Mouse (Mus musculus): ENCODE measurements around the gene Fam196a. TPM values are rescaled to one million over a fixed set of nuclear protein-coding genes. Genes with fewer than 3 reads are reported as not detected.
A peak's percentile ranks its signal among the peaks of the same experiment; 100 is the strongest.

Fam196a gene
- 1.8 and 2.5 TPM in 2 replicates for polyA plus RNA-seq (2015; fragmentation: Nextera tagmentation; extraction: Ambion mirVana)

GRCm38 (mm10) chr7:134937927-134938609, at the start of gene Fam196a:
Fam196a (minus strand) TSS chr7:134938430.
- peak within 1 kb of the TSS; percentile 52 for H3K4me3 ChIP-seq (replicated peaks; ENCODE audit: low read length)
- H3K27me3 ChIP-seq (ENCODE audit: control insufficient read depth, insufficient read depth, low read length): peaks cover 8% of the 10 kb centered on the region; the same call in 1 of the 2 replicates
- H3K4me1 ChIP-seq (ENCODE audit: control insufficient read depth, insufficient read depth, low read length): peaks cover 17% of the 10 kb centered on the region
- peak within 1 kb of the TSS; percentile 68 for H3K9ac ChIP-seq (ENCODE audit: low read length)
- no peaks in the 10 kb centered on the region for H3K9me3 ChIP-seq (replicated peaks; ENCODE audit: control insufficient read depth, low read length)
- H3K27ac ChIP-seq (ENCODE audit: low read length): no peak within 1 kb of the TSS
- H3K36me3 ChIP-seq (ENCODE audit: control insufficient read depth, insufficient read depth, low read length): no peaks in the 10 kb centered on the region
- 1% methylated on average over 57 of the region's 71 CpGs for WGBS
- peak; percentile 82 for ATAC-seq (ENCODE audit: insufficient read depth, low FRiP score)
- peak within 1 kb of the TSS; percentile 91 for H3K4me2 ChIP-seq (ENCODE audit: low read depth, low read length)

DNA sequence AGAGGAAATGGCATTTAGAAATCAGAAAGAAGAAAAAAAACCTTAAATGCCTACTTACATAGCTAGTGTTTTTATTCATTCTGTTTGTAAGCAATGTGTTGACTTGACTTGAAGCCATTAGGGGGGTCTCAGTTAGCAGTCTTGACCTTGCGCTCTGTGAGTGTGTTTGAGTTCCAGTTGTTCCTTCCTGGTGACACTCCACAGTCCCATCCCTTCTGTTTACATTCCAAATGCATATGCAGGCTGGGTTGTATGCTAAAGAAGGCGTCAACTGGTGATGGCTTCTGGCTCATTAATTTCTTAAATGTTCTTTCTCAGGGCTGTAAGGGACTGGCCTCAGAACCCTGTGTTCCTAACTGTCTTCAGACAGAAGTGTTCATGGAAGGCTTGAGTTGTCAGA, 23.4 kb upstream of the Fam196a start:
- Histone ChIP-seq H3K36me3 (ENCODE audit: control insufficient read depth, insufficient read depth, low read length) (no peaks in the 10 kb centered on the region), H3K4me3 (replicated peaks; ENCODE audit: low read length) (no peak overlapping the region), H3K27me3 (ENCODE audit: control insufficient read depth, insufficient read depth, low read length) (no peaks in the 10 kb centered on the region), H3K4me2 (ENCODE audit: low read depth, low read length) (no peak overlapping the region), H3K9me3 (replicated peaks; ENCODE audit: control insufficient read depth, low read length) (no peaks in the 10 kb centered on the region), H3K27ac (ENCODE audit: low read length) (no peak overlapping the region), H3K9ac (ENCODE audit: low read length) (no peak overlapping the region), H3K4me1 (ENCODE audit: control insufficient read depth, insufficient read depth, low read length) (no peaks in the 10 kb centered on the region)
- WGBS: 56% methylated on average over 2 of the region's 2 CpGs
- no peak for ATAC-seq (ENCODE audit: insufficient read depth, low FRiP score)

- H3K36me3 ChIP-seq (ENCODE audit: control insufficient read depth, insufficient read depth, low read length): no peaks in the 10 kb centered on the region
- no peaks in the 10 kb centered on the region for H3K4me1 ChIP-seq (ENCODE audit: control insufficient read depth, insufficient read depth, low read length)
- H3K27ac ChIP-seq (ENCODE audit: low read length): no peak overlapping the region
- no peak overlapping the region for H3K4me2 ChIP-seq (ENCODE audit: low read depth, low read length)
- no peak overlapping the region for H3K9ac ChIP-seq (ENCODE audit: low read length)
- H3K9me3 ChIP-seq (replicated peaks; ENCODE audit: control insufficient read depth, low read length): no peaks in the 10 kb centered on the region
- H3K4me3 ChIP-seq (replicated peaks; ENCODE audit: low read length): no peak overlapping the region
- no peaks in the 10 kb centered on the region for H3K27me3 ChIP-seq (ENCODE audit: control insufficient read depth, insufficient read depth, low read length)
- no peak for ATAC-seq (ENCODE audit: insufficient read depth, low FRiP score)
- WGBS: 64% methylated on average over 4 of the region's 4 CpGs
These were observed 22.6 kb upstream of the Fam196a start for GRCm38 (mm10) chr7:134960871-134961270.

- Histone ChIP-seq H3K4me1 (ENCODE audit: control insufficient read depth, insufficient read depth, low read length) (no peaks in the 10 kb centered on the region), H3K4me3 (replicated peaks; ENCODE audit: low read length) (no peak overlapping the region), H3K9ac (ENCODE audit: low read length) (no peak overlapping the region), H3K9me3 (replicated peaks; ENCODE audit: control insufficient read depth, low read length) (no peaks in the 10 kb centered on the region), H3K27me3 (ENCODE audit: control insufficient read depth, insufficient read depth, low read length) (no peaks in the 10 kb centered on the region), H3K4me2 (ENCODE audit: low read depth, low read length) (no peak overlapping the region), H3K27ac (ENCODE audit: low read length) (no peak overlapping the region), H3K36me3 (ENCODE audit: control insufficient read depth, insufficient read depth, low read length) (no peaks in the 10 kb centered on the region)
- 86% methylated on average over 6 of the region's 6 CpGs for WGBS
- ATAC-seq (ENCODE audit: insufficient read depth, low FRiP score): no peak
These were observed 20.9 kb upstream of the Fam196a start for GRCm38 (mm10) chr7:134959086-134959485.

DNA sequence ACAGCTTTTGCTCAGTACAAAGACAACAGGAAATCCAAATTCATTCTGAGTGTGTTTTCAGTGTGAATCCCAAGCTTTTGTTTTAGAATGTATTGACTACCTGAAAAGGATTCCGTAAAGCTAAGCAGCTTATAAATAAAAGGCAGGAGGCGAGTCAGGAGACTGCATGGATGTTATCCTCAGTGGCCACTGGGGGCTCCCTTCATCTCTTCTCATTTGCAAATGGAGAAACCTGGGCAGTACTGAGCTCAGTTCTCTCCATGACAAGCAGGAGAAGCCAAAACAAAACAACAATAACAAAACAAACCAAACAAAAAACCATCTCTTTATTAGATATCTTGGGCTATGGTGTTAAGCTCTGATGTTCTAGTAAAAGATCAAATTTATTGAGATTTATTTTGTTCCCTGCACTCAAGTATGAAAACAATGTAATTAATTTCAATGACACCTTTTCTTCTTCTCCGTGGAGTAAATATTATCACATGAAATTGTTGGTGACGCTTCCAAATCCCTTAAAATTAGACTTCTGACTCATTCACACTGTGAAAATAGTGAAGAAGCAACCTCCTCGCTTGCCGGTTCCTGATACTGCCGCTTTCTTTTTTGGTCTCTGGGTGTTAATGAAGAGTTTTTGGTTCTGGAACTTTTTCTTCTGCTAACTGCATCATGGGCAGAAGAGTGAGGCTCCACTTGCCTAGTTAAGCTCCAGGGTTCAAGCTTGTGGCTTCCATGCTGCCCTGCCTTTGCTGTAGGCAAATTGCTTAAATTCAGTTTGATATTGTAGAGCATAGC, 7.9 kb upstream of the Fam196a start:
- no peak overlapping the region for H3K27ac ChIP-seq (ENCODE audit: low read length)
- no peaks in the 10 kb centered on the region for H3K9me3 ChIP-seq (replicated peaks; ENCODE audit: control insufficient read depth, low read length)
- H3K4me1 ChIP-seq (ENCODE audit: control insufficient read depth, insufficient read depth, low read length): no peaks in the 10 kb centered on the region
- 84% methylated on average over 7 of the region's 7 CpGs for WGBS
- ATAC-seq (ENCODE audit: insufficient read depth, low FRiP score): no peak
- H3K36me3 ChIP-seq (ENCODE audit: control insufficient read depth, insufficient read depth, low read length): no peaks in the 10 kb centered on the region
- no peak overlapping the region for H3K9ac ChIP-seq (ENCODE audit: low read length)
- H3K4me2 ChIP-seq (ENCODE audit: low read depth, low read length): no peak overlapping the region
- no peak overlapping the region for H3K4me3 ChIP-seq (replicated peaks; ENCODE audit: low read length)
- no peaks in the 10 kb centered on the region for H3K27me3 ChIP-seq (ENCODE audit: control insufficient read depth, insufficient read depth, low read length)

DNA sequence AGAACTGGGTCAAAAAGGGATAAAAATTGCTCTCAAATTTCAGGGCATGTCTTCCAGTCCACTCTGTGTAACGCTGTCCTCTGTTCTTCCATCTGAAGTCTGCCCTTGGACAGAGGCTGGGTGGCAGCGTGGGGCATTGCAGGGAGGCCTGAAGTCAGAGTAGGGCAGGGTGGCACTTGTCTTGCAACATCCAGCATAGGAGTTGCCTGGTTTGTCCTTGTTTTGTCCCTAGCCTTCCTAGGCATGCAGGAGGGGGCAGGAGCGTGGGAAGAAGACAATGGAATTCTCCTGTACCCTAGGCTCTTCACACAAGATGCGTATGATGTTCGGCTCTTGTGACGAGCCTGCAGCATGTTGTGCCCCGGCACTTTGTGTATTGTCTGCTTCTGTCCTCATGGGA, 5.5 kb upstream of the Fam196a start:
- 85% methylated on average over 7 of the region's 7 CpGs for WGBS
- no peak overlapping the region for H3K4me2 ChIP-seq (ENCODE audit: low read depth, low read length)
- H3K9ac ChIP-seq (ENCODE audit: low read length): no peak overlapping the region
- no peaks in the 10 kb centered on the region for H3K9me3 ChIP-seq (replicated peaks; ENCODE audit: control insufficient read depth, low read length)
- H3K4me1 ChIP-seq (ENCODE audit: control insufficient read depth, insufficient read depth, low read length): peaks cover under 1% of the 10 kb centered on the region; the same call in 1 of the 2 replicates
- ATAC-seq (ENCODE audit: insufficient read depth, low FRiP score): no peak
- H3K4me3 ChIP-seq (replicated peaks; ENCODE audit: low read length): no peak overlapping the region
- no peaks in the 10 kb centered on the region for H3K27me3 ChIP-seq (ENCODE audit: control insufficient read depth, insufficient read depth, low read length)
- no peak overlapping the region for H3K27ac ChIP-seq (ENCODE audit: low read length)
- H3K36me3 ChIP-seq (ENCODE audit: control insufficient read depth, insufficient read depth, low read length): no peaks in the 10 kb centered on the region

DNA sequence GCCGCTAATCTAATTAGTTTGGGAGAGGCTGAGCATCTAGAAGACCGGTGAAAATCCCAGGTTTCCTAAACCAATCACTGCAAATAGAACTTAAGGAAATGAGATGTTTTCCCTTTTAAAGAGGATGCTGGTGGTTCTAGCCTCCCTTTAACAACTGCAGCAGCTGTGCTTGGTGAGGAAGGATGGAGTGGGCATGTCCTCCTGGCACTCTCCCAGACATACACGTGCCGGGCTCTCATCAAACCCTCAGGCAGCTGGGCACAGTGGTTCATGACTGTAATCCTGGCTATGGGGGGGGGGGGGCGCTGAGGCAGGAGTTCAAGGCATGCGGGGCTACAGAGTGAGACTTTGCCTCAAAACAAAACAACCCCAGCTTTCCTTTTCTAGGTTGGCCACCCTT, 4.8 kb upstream of the Fam196a start:
- WGBS: 72% methylated on average over 6 of the region's 6 CpGs
- Histone ChIP-seq H3K4me2 (ENCODE audit: low read depth, low read length) (no peak overlapping the region), H3K27me3 (ENCODE audit: control insufficient read depth, insufficient read depth, low read length) (no peaks in the 10 kb centered on the region), H3K4me1 (ENCODE audit: control insufficient read depth, insufficient read depth, low read length) (peaks cover 4% of the 10 kb centered on the region; the same call in 1 of the 2 replicates), H3K27ac (ENCODE audit: low read length) (no peak overlapping the region), H3K9me3 (replicated peaks; ENCODE audit: control insufficient read depth, low read length) (no peaks in the 10 kb centered on the region), H3K4me3 (replicated peaks; ENCODE audit: low read length) (no peak overlapping the region), H3K9ac (ENCODE audit: low read length) (no peak overlapping the region), H3K36me3 (ENCODE audit: control insufficient read depth, insufficient read depth, low read length) (no peaks in the 10 kb centered on the region)
- ATAC-seq (ENCODE audit: insufficient read depth, low FRiP score): no peak

- Histone ChIP-seq H3K4me2 (ENCODE audit: low read depth, low read length) (no peak overlapping the region), H3K4me1 (ENCODE audit: control insufficient read depth, insufficient read depth, low read length) (peaks cover 10% of the 10 kb centered on the region), H3K4me3 (replicated peaks; ENCODE audit: low read length) (no peak overlapping the region), H3K9me3 (replicated peaks; ENCODE audit: control insufficient read depth, low read length) (no peaks in the 10 kb centered on the region), H3K27ac (ENCODE audit: low read length) (no peak overlapping the region), H3K36me3 (ENCODE audit: control insufficient read depth, insufficient read depth, low read length) (no peaks in the 10 kb centered on the region), H3K9ac (ENCODE audit: low read length) (no peak overlapping the region), H3K27me3 (ENCODE audit: control insufficient read depth, insufficient read depth, low read length) (0 out of 2 replicates have a peak, but pooled peaks cover 1% of the 10 kb centered on the region)
- 92% methylated on average over 6 of the region's 6 CpGs for WGBS
- no peak for ATAC-seq (ENCODE audit: insufficient read depth, low FRiP score)
These were observed 3.7 kb upstream of the Fam196a start for GRCm38 (mm10) chr7:134941891-134942290.

- Histone ChIP-seq H3K4me2 (ENCODE audit: low read depth, low read length) (peak overlapping the region; percentile 91), H3K4me1 (ENCODE audit: control insufficient read depth, insufficient read depth, low read length) (peaks cover 17% of the 10 kb centered on the region), H3K4me3 (replicated peaks; ENCODE audit: low read length) (peak overlapping the region; percentile 52), H3K9me3 (replicated peaks; ENCODE audit: control insufficient read depth, low read length) (no peaks in the 10 kb centered on the region), H3K36me3 (ENCODE audit: control insufficient read depth, insufficient read depth, low read length) (no peaks in the 10 kb centered on the region), H3K27ac (ENCODE audit: low read length) (no peak overlapping the region), H3K9ac (ENCODE audit: low read length) (peak overlapping the region; percentile 68), H3K27me3 (ENCODE audit: control insufficient read depth, insufficient read depth, low read length) (peaks cover 8% of the 10 kb centered on the region; the same call in 1 of the 2 replicates)
- ATAC-seq (ENCODE audit: insufficient read depth, low FRiP score): peak; percentile 34
- WGBS: 2% methylated on average over 33 of the region's 37 CpGs
These were observed 731 bp downstream of the Fam196a start for GRCm38 (mm10) chr7:134937471-134937926.
